Comparison of ENCODE assay signal across 26 mouse cellular contexts in genomic region chr10:49723706-49724105, GRCm38 (mm10).
"Had no signal": no experiment of that assay in that cellular context is flagged by ENCODE, and none has a peak within 500 bp of the region (broad histone marks: within the 10 kb centered on the region; RNA-seq: fewer than 3 reads in every experiment).

No protein-coding gene starts in this region.

- H3K36me3 ChIP-seq: heart, embryonic 10.5 days; heart, embryonic 13.5 days; heart, embryonic 15.5 days; hindbrain, embryonic 13.5 days; hindbrain, embryonic 15.5 days; limb, embryonic 10.5 days; limb, embryonic 12.5 days; liver, embryonic 13.5 days; liver, embryonic 15.5 days had no signal

- H3K27me3 ChIP-seq: heart, embryonic 13.5 days; heart, embryonic 15.5 days; hindbrain, embryonic 13.5 days; hindbrain, embryonic 15.5 days; limb, embryonic 12.5 days; liver, embryonic 13.5 days; liver, embryonic 15.5 days had no signal

- ATAC-seq: hindbrain, postnatal 0 days; intestine, embryonic 16.5 days; liver, postnatal 0 days had no signal

- H3K9me3 ChIP-seq: heart, embryonic 10.5 days; heart, embryonic 13.5 days; heart, embryonic 15.5 days; hindbrain, embryonic 13.5 days; hindbrain, embryonic 15.5 days; limb, embryonic 10.5 days; limb, embryonic 12.5 days; liver, embryonic 13.5 days; liver, embryonic 15.5 days had no signal

- DNase-seq: gastrocnemius, postnatal 14 days; gastrocnemius, postnatal 36 days; heart, adult 18-20 months; heart, postnatal 14 days; heart, postnatal 36 days; kidney, adult 11 months; kidney, adult 2 months; kidney, postnatal 10 days; kidney, postnatal 25 days; kidney, postnatal 4 days; liver; liver, embryonic 13.5 days; liver, postnatal 0 days had no signal

- H3K27ac ChIP-seq: heart, embryonic 10.5 days; heart, embryonic 13.5 days; heart, embryonic 15.5 days; hindbrain, embryonic 13.5 days; hindbrain, embryonic 15.5 days; hindbrain, postnatal 0 days; layer of hippocampus, adult 2 months; left cerebral cortex, adult 2 months; limb, embryonic 10.5 days; limb, embryonic 12.5 days; liver, embryonic 13.5 days; liver, embryonic 15.5 days had no signal

- H3K4me2 ChIP-seq: heart, embryonic 13.5 days; heart, embryonic 15.5 days; hindbrain, embryonic 13.5 days; hindbrain, embryonic 15.5 days; limb, embryonic 12.5 days; liver, embryonic 11.5 days; liver, embryonic 13.5 days; liver, embryonic 15.5 days had no signal

- H3K4me3 ChIP-seq: heart, embryonic 10.5 days; heart, embryonic 13.5 days; heart, embryonic 15.5 days; hindbrain, embryonic 13.5 days; hindbrain, embryonic 15.5 days; layer of hippocampus, adult 2 months; left cerebral cortex, adult 2 months; limb, embryonic 10.5 days; limb, embryonic 12.5 days; liver, embryonic 13.5 days; liver, embryonic 15.5 days had no signal

- H3K9ac ChIP-seq: heart, embryonic 13.5 days; heart, embryonic 15.5 days; hindbrain, embryonic 13.5 days; hindbrain, embryonic 15.5 days; limb, embryonic 12.5 days; liver, embryonic 13.5 days; liver, embryonic 15.5 days; liver, postnatal 0 days had no signal

- H3K4me1 ChIP-seq: heart, embryonic 10.5 days; heart, embryonic 13.5 days; heart, embryonic 15.5 days; hindbrain, embryonic 13.5 days; hindbrain, embryonic 15.5 days; limb, embryonic 10.5 days; limb, embryonic 12.5 days; liver, embryonic 13.5 days; liver, embryonic 15.5 days had no signal
